Mouse (Mus musculus) thymus, postnatal 25 days (tissue): ENCODE results near the gene Taf6l.
"Not testable (repeated sequence)": the region's sequence is repeated elsewhere in the genome, so short reads cannot be mapped to it uniquely, and the experiment has no call there.

ENCODE experiments used
- DNase-seq: peaks from one replicate; pipeline ENCODE4 v3.0.0; 2022

The Taf6l gene

DNA sequence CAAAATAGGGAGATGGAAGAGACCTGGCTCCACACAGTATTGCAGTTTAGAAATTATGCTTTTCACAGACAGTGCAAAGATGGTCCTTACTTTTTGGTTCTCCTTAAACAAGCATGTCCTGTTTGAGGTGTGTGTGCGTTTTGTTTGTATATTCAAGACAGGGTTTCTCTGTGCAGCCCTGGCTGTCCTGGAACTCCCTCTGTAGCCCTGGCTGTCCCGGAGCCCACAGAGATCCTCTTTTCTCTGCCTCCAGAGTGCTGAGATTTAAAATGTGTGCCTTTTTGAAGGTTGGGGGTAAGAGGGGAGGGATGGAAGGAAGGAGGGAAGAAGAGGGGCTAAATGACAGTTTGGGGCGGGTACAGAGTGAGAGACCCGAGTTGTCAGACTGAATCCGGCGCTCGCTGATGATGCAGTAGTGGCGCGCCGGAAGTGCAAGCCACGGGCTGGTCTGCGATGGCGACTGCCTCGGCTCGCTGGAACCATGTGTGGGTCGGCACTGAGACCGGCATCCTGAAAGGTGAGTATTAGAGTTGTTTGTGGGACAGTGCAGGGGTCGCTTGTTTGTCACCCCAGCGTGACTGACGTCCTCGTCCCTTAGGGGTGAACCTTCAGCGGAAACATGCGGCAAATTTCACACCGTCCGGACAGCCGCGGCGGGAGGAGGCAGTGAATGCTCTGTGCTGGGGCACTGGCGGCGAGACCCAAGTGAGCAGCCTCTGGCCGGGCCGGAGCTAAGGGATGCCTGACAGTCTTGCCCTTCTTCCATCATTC is 50.6 kb downstream of the Taf6l start, which contains the start of gene Wdr74:
Gene Wdr74 (plus strand): TSS at position 439 of the 771 bp plus-strand sequence.
- peak; percentile 92 for DNase-seq

- DNase-seq, result no peak
Measured at GRCm38 (mm10) chr19:8734334-8734733, 51.9 kb downstream of the Taf6l start.

DNA sequence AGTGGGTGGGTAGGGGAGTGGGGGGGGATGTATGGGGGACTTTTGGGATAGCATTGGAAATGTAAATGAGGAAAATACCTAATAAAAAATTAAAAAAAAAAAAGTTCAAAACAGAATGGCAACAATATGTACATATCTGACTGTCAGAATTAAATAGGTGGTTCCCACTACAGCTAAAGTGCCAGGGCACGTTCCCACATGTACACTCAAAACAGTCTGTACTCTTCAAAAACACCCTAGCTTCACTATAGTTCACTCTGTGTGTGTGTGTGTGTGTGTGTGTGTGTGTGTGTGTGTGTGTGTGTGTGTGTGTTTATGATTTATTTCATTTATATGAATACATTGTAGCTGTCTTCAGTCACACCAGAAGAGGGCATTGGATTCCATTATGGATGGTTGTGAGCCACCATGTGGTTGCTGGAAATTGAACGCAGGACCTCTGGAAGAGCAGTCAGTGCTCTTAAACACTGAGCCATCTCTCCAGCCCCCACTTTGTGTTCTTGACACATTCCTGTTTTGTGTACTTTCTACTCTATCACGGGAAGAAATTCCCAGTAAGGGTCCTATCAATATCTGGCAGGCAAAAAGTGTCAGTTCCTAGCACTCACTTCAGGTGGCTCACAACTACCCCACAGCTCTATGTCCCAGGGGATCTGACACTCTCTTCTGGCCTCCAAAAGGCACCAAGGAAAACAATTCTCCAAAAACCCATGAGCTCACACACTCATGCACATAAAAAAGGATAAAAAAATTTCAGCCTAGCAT is 57.7 kb downstream of the Taf6l start:
- not testable (repeated sequence) for DNase-seq

DNA sequence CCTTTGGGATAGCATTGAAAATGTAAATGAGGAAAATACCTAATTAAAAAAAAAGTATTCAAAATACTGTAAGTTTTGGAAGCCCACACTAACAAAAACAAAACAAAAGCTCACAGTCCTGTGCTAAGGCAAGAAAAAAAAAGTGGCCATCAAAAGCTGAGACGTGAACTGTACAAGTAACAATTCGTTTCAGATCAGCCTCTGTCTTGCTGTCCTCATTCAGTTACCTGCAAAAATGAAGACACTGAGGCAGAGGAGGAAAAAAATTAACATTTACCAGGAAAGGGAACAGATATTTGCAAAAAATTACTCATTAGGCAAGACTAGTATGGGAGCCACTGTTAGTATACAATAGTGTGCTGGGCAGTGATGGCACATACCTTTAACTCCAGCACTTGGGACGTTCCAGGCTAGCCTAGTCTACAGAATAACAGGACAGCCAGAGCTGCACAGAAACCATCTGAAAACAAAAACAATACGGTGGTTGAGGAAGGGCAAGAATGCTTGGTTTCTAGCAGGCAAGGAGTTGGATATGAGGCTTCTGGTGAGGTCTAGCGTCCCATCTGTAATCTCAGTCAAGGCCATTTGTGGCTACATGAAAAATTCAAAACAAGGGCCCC is 58.6 kb downstream of the Taf6l start:
- DNase-seq, result no peak

DNA sequence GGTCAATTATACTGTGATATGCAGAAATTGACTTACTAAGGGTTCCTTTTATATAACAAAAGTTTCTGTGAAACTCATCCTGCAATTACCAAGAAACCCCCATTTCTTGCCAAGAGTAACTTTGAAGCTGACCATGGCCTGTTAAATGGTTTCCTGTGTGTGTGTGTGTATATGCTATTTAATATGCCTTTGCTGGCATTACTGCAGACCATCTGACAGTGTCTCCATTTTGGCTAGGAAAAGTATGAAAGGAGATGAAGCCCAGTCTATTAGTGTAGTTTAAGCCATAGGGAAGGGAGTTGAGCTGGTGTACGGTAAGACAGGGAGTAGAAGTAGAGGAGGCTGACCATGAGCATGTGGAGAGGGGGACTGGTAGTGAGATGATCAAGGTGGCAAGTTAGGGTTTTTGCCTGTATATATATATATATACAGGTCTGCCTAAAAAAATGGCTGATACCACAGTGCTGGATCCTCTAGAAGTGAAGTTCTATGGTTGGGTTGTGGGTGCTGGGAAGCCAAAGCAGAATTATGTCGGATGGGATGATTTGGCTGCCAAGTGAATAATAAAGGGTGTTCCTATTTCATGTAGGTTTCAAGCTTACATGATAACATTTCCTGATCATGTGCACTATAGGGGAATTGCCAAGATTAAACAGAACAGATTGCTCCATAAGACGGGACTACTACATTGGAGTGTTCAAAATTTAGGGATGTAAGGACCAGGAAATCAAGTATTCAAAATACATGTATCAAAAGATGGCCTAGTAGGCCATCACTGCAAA is 59.4 kb downstream of the Taf6l start:
- no peak for DNase-seq

DNA sequence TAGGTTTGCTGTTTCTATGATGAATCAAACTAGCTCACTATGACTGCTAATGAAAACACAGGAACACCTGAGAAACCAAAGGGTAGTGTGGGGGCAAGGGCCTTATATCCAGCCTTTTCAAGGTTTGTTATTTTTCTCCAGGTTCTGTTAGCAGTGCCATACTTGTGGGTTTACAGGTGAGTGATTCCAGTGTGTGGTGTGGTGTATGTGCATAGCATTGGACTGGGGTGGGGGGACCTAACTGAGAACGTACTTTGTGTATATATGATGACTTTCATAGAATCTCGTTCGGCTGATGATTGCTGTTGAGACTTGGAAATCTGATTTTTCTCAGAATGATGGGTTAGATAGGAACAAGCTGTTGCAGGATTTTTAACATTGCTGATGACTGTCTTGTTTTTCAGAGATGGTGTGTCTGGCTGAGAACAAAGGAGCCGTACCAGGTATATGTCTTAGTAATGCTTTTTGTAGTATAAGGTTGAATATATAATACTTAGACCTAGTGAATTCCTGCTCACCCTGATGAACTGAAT is 61.1 kb downstream of the Taf6l start:
- no peak for DNase-seq
